Mouse (Mus musculus): ENCODE results near the gene Csk. TPM values are rescaled to one million over a fixed set of nuclear protein-coding genes. Genes with fewer than 3 reads are reported as not detected.
A peak's percentile ranks its signal among the peaks of the same experiment; 100 is the strongest.

Csk gene
- polyA plus RNA-seq, 1 experiment from 2014 or later, result 28.0 TPM

DNA sequence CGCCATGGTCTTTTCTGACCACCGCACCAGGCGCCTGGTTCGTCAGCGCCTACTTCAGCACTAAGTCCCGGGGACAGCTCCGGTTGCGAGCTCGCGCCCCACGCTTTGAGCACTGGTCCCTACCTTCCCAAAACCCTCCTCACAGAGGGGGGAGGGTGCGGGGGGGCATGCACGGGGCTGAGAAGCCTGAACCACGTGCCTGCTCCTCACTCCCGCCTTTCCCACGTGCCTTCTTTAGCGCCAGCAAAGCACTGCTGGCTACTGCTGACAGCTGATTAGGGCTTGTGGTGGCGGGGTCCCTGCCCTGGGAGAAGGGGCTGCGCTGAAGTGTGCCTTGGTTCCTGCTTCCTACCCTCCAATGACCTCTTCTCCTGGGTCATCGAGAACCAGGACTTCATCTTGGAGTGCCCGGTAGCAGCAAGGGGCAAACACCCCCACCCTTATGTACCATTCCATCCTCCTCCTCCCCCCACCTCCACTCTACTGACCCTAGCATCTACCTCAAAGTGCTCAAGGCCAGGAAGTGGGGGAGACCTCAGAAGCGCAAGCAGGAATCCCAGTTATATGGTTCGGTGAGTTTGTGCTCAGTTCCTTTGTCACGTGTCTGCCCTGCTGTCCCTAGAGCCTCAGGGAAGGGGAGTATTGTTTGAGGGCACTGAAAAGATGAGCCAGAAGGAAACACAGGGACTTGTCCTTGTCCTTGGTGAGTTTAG is 47.1 kb downstream of the Csk start, which contains the start of gene Cplx3:
Gene Cplx3, minus strand, starts transcription at position 143 of the 713 bp plus-strand sequence.
- 7% methylated on average over 24 of the region's 24 CpGs for WGBS
- ATAC-seq (replicated peaks; ENCODE audit: low FRiP score, low TSS enrichment, low read depth) (0 out of 2 replicates have a peak, but pooled peaks have one; percentile 58), DNase-seq (ENCODE audit: low spot score) (peak; percentile 94)
- no peaks in the 10 kb centered on the region for H3K9me3 ChIP-seq (ENCODE audit: control insufficient read depth, low read length)
- H3K4me3 ChIP-seq (ENCODE audit: low read depth, low read length), result no peak within 1 kb of the TSS
- H3K27me3 ChIP-seq (replicated peaks; ENCODE audit: control insufficient read depth, insufficient read depth, low read length), result peaks cover 13% of the 10 kb centered on the region
- H3K36me3 ChIP-seq (ENCODE audit: control insufficient read depth, insufficient read depth, low read length), result no peaks in the 10 kb centered on the region
- H3K4me1 ChIP-seq (replicated peaks; ENCODE audit: control insufficient read depth, insufficient read depth, low read length), result 0 out of 2 replicates have a peak, but pooled peaks cover 1% of the 10 kb centered on the region
- H3K9ac ChIP-seq (ENCODE audit: low read length), result no peak within 1 kb of the TSS
- H3K4me2 ChIP-seq (ENCODE audit: low read length), result no peak within 1 kb of the TSS
- no peak within 1 kb of the TSS for H3K27ac ChIP-seq (ENCODE audit: low read depth)

DNA sequence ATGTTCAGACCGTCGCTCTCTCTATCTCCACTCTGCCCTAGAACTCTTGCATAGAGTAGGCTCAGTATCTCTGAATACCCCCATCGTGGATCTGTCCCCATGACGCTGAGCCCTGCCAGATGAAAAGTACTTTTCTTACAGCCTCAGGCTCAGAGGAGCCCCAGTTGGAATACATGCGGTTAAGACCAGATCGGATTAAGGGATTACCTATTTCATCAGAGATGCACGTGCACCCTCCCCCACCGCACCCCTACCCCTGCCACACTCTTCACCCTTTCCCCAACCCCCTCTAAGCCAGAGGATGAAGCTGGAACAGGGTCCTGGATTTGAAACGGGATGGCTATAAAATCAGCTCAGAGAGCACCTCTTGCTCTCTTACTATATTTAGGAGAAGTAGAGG is 47.9 kb downstream of the Csk start:
- no peaks in the 10 kb centered on the region for H3K36me3 ChIP-seq (ENCODE audit: control insufficient read depth, insufficient read depth, low read length)
- no peak overlapping the region for H3K27ac ChIP-seq (ENCODE audit: low read depth)
- H3K9me3 ChIP-seq (ENCODE audit: control insufficient read depth, low read length), result no peaks in the 10 kb centered on the region
- no peak for DNase-seq (ENCODE audit: low spot score)
- H3K4me1 ChIP-seq (replicated peaks; ENCODE audit: control insufficient read depth, insufficient read depth, low read length), result 0 out of 2 replicates have a peak, but pooled peaks cover 8% of the 10 kb centered on the region
- no peak for ATAC-seq (replicated peaks; ENCODE audit: low FRiP score, low TSS enrichment, low read depth)
- H3K4me3 ChIP-seq (ENCODE audit: low read depth, low read length), result no peak overlapping the region
- H3K4me2 ChIP-seq (ENCODE audit: low read length), result no peak overlapping the region
- no peak overlapping the region for H3K9ac ChIP-seq (ENCODE audit: low read length)
- peaks cover 13% of the 10 kb centered on the region for H3K27me3 ChIP-seq (replicated peaks; ENCODE audit: control insufficient read depth, insufficient read depth, low read length)
- 19% methylated on average over 9 of the region's 9 CpGs for WGBS

DNA sequence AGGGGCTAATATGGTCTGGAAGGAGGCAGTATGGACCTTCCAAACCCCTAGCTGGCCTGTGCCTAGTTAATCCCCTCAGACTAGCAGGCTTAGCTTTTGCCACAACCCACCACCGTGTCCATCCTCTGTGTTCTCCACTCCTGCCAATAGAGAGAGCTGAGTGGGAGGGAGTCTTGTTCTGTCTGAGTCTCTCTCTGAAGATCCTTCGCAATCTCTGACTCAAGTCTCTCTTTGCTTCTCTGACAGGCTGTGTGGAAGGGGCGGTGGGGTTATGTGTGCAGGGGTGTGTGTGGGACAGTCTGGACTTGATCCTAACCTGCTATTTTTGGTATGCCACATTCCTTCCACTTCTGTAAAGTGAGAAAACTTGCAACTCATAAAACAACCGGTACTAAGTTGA is 48.6 kb downstream of the Csk start:
- H3K9ac ChIP-seq (ENCODE audit: low read length), result no peak overlapping the region
- no peak for ATAC-seq (replicated peaks; ENCODE audit: low FRiP score, low TSS enrichment, low read depth)
- 83% methylated on average over 4 of the region's 4 CpGs for WGBS

DNA sequence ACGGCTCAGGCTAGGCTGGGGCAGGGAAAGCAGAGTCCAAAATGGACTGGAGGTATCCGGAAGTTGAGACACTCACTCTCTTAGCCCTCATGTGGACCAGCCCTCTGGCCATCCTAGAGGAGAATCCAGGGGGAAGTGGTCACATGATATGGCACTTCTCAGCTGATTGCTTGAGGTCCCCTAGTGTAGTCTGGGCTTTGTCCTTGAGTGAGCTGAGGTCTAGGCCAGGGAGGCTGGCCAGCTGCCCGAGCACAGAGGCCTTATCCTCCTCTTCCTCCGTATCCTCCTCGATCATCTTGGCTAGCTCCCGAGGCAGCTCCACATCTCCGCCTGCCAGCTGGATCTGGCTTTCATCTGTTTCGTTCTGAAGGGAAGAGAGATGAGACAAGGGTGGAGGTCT is 51.3 kb downstream of the Csk start:
- no peak for ATAC-seq (replicated peaks; ENCODE audit: low FRiP score, low TSS enrichment, low read depth)
- Histone ChIP-seq H3K9ac (ENCODE audit: low read length) (no peak overlapping the region), H3K9me3 (ENCODE audit: control insufficient read depth, low read length) (no peaks in the 10 kb centered on the region), H3K36me3 (ENCODE audit: control insufficient read depth, insufficient read depth, low read length) (no peaks in the 10 kb centered on the region), H3K4me3 (ENCODE audit: low read depth, low read length) (no peak overlapping the region), H3K27me3 (replicated peaks; ENCODE audit: control insufficient read depth, insufficient read depth, low read length) (peaks cover 13% of the 10 kb centered on the region), H3K4me2 (ENCODE audit: low read length) (no peak overlapping the region), H3K4me1 (replicated peaks; ENCODE audit: control insufficient read depth, insufficient read depth, low read length) (0 out of 2 replicates have a peak, but pooled peaks cover 8% of the 10 kb centered on the region), H3K27ac (ENCODE audit: low read depth) (no peak overlapping the region)
- no peak for DNase-seq (ENCODE audit: low spot score)
- 35% methylated on average over 8 of the region's 8 CpGs for WGBS

More for the DNA sequence above, 48.6 kb downstream of the Csk start:
- no peak overlapping the region for H3K4me3 ChIP-seq (ENCODE audit: low read depth, low read length)
- H3K27ac ChIP-seq (ENCODE audit: low read depth), result no peak overlapping the region
- no peaks in the 10 kb centered on the region for H3K9me3 ChIP-seq (ENCODE audit: control insufficient read depth, low read length)
- 0 out of 2 replicates have a peak, but pooled peaks cover 8% of the 10 kb centered on the region for H3K4me1 ChIP-seq (replicated peaks; ENCODE audit: control insufficient read depth, insufficient read depth, low read length)
- no peak overlapping the region for H3K4me2 ChIP-seq (ENCODE audit: low read length)
- no peak for DNase-seq (ENCODE audit: low spot score)
- H3K27me3 ChIP-seq (replicated peaks; ENCODE audit: control insufficient read depth, insufficient read depth, low read length), result peaks cover 13% of the 10 kb centered on the region
- no peaks in the 10 kb centered on the region for H3K36me3 ChIP-seq (ENCODE audit: control insufficient read depth, insufficient read depth, low read length)

DNA sequence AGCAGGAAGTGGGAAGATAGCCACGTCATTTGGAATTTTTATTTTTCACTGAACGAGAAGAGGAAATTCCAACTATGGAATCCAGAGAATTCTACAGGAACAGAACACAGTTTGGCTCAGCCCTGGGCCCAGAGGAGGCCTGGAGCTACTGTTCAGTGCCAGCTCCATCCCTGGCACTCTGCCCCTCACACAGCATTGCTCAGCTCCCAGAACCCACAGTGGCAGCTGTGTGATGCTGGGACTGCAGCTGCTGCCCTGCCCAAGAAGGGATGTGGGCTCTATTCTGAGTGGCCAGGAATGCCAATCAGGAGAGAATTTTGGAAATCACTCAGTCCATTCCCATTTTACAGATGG is 52.1 kb downstream of the Csk start:
- 23% methylated on average over 2 of the region's 2 CpGs for WGBS
- no peak overlapping the region for H3K9ac ChIP-seq (ENCODE audit: low read length)
- H3K4me2 ChIP-seq (ENCODE audit: low read length), result no peak overlapping the region
- H3K27ac ChIP-seq (ENCODE audit: low read depth), result no peak overlapping the region
- H3K36me3 ChIP-seq (ENCODE audit: control insufficient read depth, insufficient read depth, low read length), result no peaks in the 10 kb centered on the region
- no peak overlapping the region for H3K4me3 ChIP-seq (ENCODE audit: low read depth, low read length)
- 0 out of 2 replicates have a peak, but pooled peaks cover 8% of the 10 kb centered on the region for H3K4me1 ChIP-seq (replicated peaks; ENCODE audit: control insufficient read depth, insufficient read depth, low read length)
- no peaks in the 10 kb centered on the region for H3K9me3 ChIP-seq (ENCODE audit: control insufficient read depth, low read length)
- DNase-seq (ENCODE audit: low spot score) (no peak), ATAC-seq (replicated peaks; ENCODE audit: low FRiP score, low TSS enrichment, low read depth) (no peak)
- H3K27me3 ChIP-seq (replicated peaks; ENCODE audit: control insufficient read depth, insufficient read depth, low read length), result peaks cover 11% of the 10 kb centered on the region

DNA sequence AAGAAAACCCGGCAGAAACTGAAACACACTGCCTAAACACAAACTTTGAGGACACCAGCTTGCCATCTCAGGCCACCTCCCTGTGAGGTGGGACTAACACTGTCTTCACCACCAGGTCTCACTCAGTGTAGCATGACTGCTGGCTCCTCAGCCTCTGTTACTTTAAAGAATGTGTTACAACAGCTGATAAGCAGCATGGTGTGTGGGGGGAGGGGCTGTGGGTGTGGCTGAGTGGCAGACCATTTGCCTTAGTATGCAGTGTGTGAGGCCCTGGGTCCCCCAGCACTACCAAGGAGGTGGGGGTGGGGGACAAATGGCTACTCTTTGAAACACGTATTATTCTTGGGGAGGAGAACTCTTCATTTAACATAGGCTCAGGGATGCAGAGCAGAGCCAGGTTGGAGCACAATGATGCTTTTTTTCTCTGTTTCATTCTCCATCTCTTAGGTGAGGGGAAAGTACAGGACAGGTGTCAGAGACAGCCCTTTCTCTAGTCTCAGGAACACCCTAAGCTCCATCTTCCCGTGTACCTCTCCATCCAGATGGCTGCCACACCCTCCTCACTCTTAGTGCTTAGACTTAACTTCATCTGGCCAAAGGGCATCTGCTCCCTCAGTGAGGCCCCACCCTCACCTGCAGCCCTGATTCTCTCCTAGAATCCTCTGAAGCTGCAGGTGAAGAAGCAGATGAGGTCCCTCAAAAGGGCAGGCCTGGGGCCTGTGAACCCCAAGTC is 52.6 kb downstream of the Csk start:
- no peaks in the 10 kb centered on the region for H3K36me3 ChIP-seq (ENCODE audit: control insufficient read depth, insufficient read depth, low read length)
- no peak overlapping the region for H3K4me2 ChIP-seq (ENCODE audit: low read length)
- no peak overlapping the region for H3K9ac ChIP-seq (ENCODE audit: low read length)
- no peak overlapping the region for H3K4me3 ChIP-seq (ENCODE audit: low read depth, low read length)
- WGBS, result 2% methylated on average over 3 of the region's 3 CpGs
- ATAC-seq (replicated peaks; ENCODE audit: low FRiP score, low TSS enrichment, low read depth) (peak; percentile 73), DNase-seq (ENCODE audit: low spot score) (peak; percentile 63)
- peaks cover 6% of the 10 kb centered on the region for H3K27me3 ChIP-seq (replicated peaks; ENCODE audit: control insufficient read depth, insufficient read depth, low read length)
- no peaks in the 10 kb centered on the region for H3K9me3 ChIP-seq (ENCODE audit: control insufficient read depth, low read length)
- H3K27ac ChIP-seq (ENCODE audit: low read depth), result no peak overlapping the region
- 0 out of 2 replicates have a peak, but pooled peaks cover 8% of the 10 kb centered on the region for H3K4me1 ChIP-seq (replicated peaks; ENCODE audit: control insufficient read depth, insufficient read depth, low read length)

DNA sequence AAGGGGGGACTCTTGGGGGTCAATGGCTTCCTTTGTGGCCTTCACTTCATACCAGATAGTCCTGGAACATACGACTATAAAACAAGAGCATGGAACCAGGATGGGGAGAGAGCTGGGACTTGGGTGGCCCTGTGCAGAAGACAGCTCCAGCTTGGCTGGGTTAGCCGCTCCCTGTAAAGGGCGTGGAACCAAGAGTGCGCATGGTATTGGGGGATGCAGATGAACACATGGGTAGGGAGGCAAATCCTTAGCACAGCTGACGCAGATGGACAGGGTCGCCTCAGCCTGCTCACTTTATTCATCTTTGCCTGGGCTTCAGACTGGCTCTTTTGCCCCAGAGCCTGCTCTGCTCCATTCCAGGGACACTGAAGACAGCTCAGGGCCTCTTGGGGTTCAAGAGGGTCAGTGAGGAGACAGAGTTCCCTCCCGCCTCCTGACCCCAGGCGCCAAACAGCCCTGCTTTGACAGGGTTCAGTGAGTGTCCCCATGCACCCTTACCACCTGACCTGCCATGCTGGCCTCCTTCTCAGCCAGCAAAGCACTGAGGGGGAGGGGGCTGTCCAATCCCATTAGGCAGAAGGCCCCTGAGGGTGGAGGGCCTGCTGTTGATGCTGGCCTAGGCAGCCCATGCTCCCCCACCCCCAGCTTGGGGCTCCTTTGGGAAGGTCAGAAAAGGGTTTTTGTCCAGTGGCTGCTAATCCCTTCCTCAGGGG is 54.4 kb downstream of the Csk start:
- Histone ChIP-seq H3K4me2 (ENCODE audit: low read length) (no peak overlapping the region), H3K9ac (ENCODE audit: low read length) (no peak overlapping the region), H3K27ac (ENCODE audit: low read depth) (no peak overlapping the region), H3K9me3 (ENCODE audit: control insufficient read depth, low read length) (no peaks in the 10 kb centered on the region), H3K36me3 (ENCODE audit: control insufficient read depth, insufficient read depth, low read length) (peaks cover 15% of the 10 kb centered on the region), H3K27me3 (replicated peaks; ENCODE audit: control insufficient read depth, insufficient read depth, low read length) (no peaks in the 10 kb centered on the region), H3K4me3 (ENCODE audit: low read depth, low read length) (no peak overlapping the region), H3K4me1 (replicated peaks; ENCODE audit: control insufficient read depth, insufficient read depth, low read length) (0 out of 2 replicates have a peak, but pooled peaks cover 8% of the 10 kb centered on the region)
- ATAC-seq (replicated peaks; ENCODE audit: low FRiP score, low TSS enrichment, low read depth), result no peak
- no peak for DNase-seq (ENCODE audit: low spot score)
- WGBS, result 59% methylated on average over 8 of the region's 8 CpGs

DNA sequence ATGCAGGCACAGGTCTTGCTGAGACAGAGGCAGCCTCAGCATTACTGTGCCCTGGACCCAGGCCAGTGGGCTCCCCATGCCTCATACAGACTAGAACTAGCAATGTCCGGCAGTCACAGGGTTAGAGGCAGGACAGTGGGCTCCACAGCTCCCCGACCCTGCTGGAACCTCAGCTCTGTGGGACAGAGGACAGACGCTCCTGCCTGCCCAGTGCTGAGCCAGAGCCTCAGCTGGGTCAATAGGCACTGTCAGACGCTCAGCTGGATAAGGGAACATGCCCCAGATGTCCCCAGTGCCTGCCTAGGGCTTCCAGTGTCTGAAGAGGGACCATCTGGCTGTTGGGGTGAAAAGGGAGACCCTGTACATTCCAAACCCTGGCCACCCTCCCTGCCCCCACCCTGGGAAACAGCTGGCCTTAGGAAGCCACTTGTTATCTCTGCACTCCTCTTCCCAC is 55.5 kb downstream of the Csk start:
- ATAC-seq (replicated peaks; ENCODE audit: low FRiP score, low TSS enrichment, low read depth) (no peak), DNase-seq (ENCODE audit: low spot score) (no peak)
- Histone ChIP-seq H3K36me3 (ENCODE audit: control insufficient read depth, insufficient read depth, low read length) (peaks cover 25% of the 10 kb centered on the region), H3K9ac (ENCODE audit: low read length) (no peak overlapping the region), H3K4me3 (ENCODE audit: low read depth, low read length) (no peak overlapping the region), H3K4me1 (replicated peaks; ENCODE audit: control insufficient read depth, insufficient read depth, low read length) (0 out of 2 replicates have a peak, but pooled peaks cover 8% of the 10 kb centered on the region), H3K27ac (ENCODE audit: low read depth) (no peak overlapping the region), H3K9me3 (ENCODE audit: control insufficient read depth, low read length) (no peaks in the 10 kb centered on the region), H3K4me2 (ENCODE audit: low read length) (no peak overlapping the region), H3K27me3 (replicated peaks; ENCODE audit: control insufficient read depth, insufficient read depth, low read length) (no peaks in the 10 kb centered on the region)
- 21% methylated on average over 4 of the region's 4 CpGs for WGBS

Data from intestine, embryonic 14.5 days (tissue).